Mouse (Mus musculus) liver, embryonic 14.5 days (tissue): ENCODE measurements around the gene Chil1. TPM values are rescaled to one million over a fixed set of nuclear protein-coding genes. Genes with fewer than 3 reads are reported as not detected.

Experiments
- ATAC-seq: fragments of 200-750 bp; cut with Nextera tagmentation; 2 replicates; pipeline ENCODE4 v1.8.0; 2017; ENCODE audit warnings: moderate number of reproducible peaks, mild to moderate bottlenecking, moderate library complexity; ENCODE audit not compliant: insufficient read depth
- DNase-seq, 3 experiments: peaks; one replicate each; pipeline ENCODE4 v3.0.0-alpha.2; 2012 to 2013; ENCODE audit warnings: low read depth in 3 of 3, low spot score in 3 of 3
- H3K27ac ChIP-seq: fragments of 300-500 bp; sonication (generic); 2 replicates; pipeline ENCODE4 v1.5.1; 2014; ENCODE audit warnings: moderate library complexity, mild to moderate bottlenecking, control low read depth, inconsistent platforms
- H3K27me3 ChIP-seq: fragments of 300-500 bp; sonication (generic); 2 replicates; pipeline ENCODE4 v1.6.1; 2014; ENCODE audit warnings: mild to moderate bottlenecking, low read length, moderate library complexity; ENCODE audit not compliant: control insufficient read depth, insufficient read depth
- H3K36me3 ChIP-seq: fragments of 300-500 bp; sonication (generic); replicated peaks from 2 replicates; pipeline ENCODE4 v1.6.1; 2014; ENCODE audit warnings: low read depth; ENCODE audit not compliant: control insufficient read depth, insufficient read depth
- H3K4me1 ChIP-seq, 2 experiments: fragments of 200-500 bp in 1 of 2; fragments of 300-500 bp in 1 of 2; sonication (generic) in 1 of 2; replicated peaks; 2 replicates each; pipeline ENCODE4 v1.6.1; 2012 to 2014; ENCODE audit warnings: antibody characterized with exemption in 1 of 2, inconsistent platforms in 1 of 2, low read length in 1 of 2; ENCODE audit not compliant: control insufficient read depth in 2 of 2, insufficient read depth in 2 of 2
- H3K4me2 ChIP-seq: fragments of 300-500 bp; sonication (generic); 2 replicates; pipeline ENCODE4 v1.6.1; 2014; ENCODE audit warnings: low read depth, mild to moderate bottlenecking, control low read depth, moderate library complexity
- H3K4me3 ChIP-seq, 2 experiments: fragments of 200-500 bp in 1 of 2; fragments of 300-500 bp in 1 of 2; sonication (generic) in 1 of 2; 2 replicates each; pipeline ENCODE4 v1.5.1; 2012 to 2014; ENCODE audit warnings: low read depth in 2 of 2, low read length in 2 of 2, mild to moderate bottlenecking in 2 of 2, control low read depth in 1 of 2, inconsistent platforms in 1 of 2, moderate library complexity in 1 of 2; ENCODE audit not compliant: insufficient read depth in 1 of 2
- H3K9ac ChIP-seq: fragments of 300-500 bp; sonication (generic); replicated peaks from 2 replicates; pipeline ENCODE4 v1.6.1; 2014; ENCODE audit warnings: mild to moderate bottlenecking, control low read depth, moderate library complexity
- H3K9me3 ChIP-seq: fragments of 300-500 bp; sonication (generic); 2 replicates; pipeline ENCODE4 v1.6.1; 2016; ENCODE audit warnings: low read length, mixed read lengths; ENCODE audit not compliant: control insufficient read depth
- CTCF ChIP-seq: IDR thresholded peaks from 2 replicates; pipeline ENCODE4 v1.5.1; 2016; ENCODE audit warnings: antibody characterized with exemption, low read depth, control low read depth
- EP300 ChIP-seq: IDR thresholded peaks from 2 replicates; pipeline ENCODE4 v1.6.1; 2016; ENCODE audit warnings: antibody characterized with exemption, low read depth
- WGBS: fragments of 180-500 bp; shearing (Covaris S2); extraction: QIAGEN DNeasy Blood & Tissue Kit; methylation state at CpG from one replicate; pipeline ENCODE4 v1.1.7; 2014; ENCODE audit not compliant: insufficient replicate concordance; 5-methylcytosine and 5-hydroxymethylcytosine counted together
- polyA plus RNA-seq, 2 experiments: library from polyadenylated mRNA; depleted of rRNA in 1 of 2; stranded (reverse) in 1 of 2; unstranded in 1 of 2; fragments of >200 nt; fragmentation: Nextera tagmentation in 1 of 2; extraction: Ambion mirVana in 1 of 2; gene quantifications; 2 replicates each; pipeline versions ENCODE4 v1.2.1 to v1.2.3; 2012 to 2014

Chil1 gene
- polyA plus RNA-seq (2012; rRNA removed) (1.3 TPM in 2 replicates), polyA plus RNA-seq (2014; fragmentation: Nextera tagmentation; extraction: Ambion mirVana) (2.7 and 3.7 TPM in 2 replicates)

- Histone ChIP-seq H3K27ac (no peak within 1 kb of the TSS), H3K9me3 (no peaks in the 10 kb centered on the region), H3K4me1 (no peaks in the 10 kb centered on the region), H3K4me2 (no peak within 1 kb of the TSS), H3K9ac (no peak within 1 kb of the TSS), H3K4me3 (no peak within 1 kb of the TSS), H3K36me3 (no peaks in the 10 kb centered on the region), H3K27me3 (no peaks in the 10 kb centered on the region)
- DNase-seq (no peak), ATAC-seq (no peak)
- no peak for TF ChIP-seq CTCF
- TF ChIP-seq EP300, result no peak
- 64% methylated on average over 4 of the region's 4 CpGs for WGBS
Observed at GRCm38 (mm10) chr1:134182025-134182424, at the start of gene Chil1. Chil1 (plus strand) TSS chr1:134182176.

GRCm38 (mm10) chr1:134133316-134133715 is 48.7 kb upstream of the Chil1 start:
- H3K27me3 ChIP-seq, result no peaks in the 10 kb centered on the region
- no peak overlapping the region for H3K27ac ChIP-seq
- H3K4me2 ChIP-seq, result no peak overlapping the region
- TF ChIP-seq CTCF (no peak), EP300 (no peak)
- H3K4me3 ChIP-seq, result no peak overlapping the region
- H3K9me3 ChIP-seq, result no peaks in the 10 kb centered on the region
- H3K36me3 ChIP-seq, result no peaks in the 10 kb centered on the region
- 65% methylated on average over 11 of the region's 11 CpGs for WGBS
- DNase-seq, result no peak
- H3K9ac ChIP-seq, result no peak overlapping the region
- no peak for ATAC-seq
- no peaks in the 10 kb centered on the region for H3K4me1 ChIP-seq

DNA sequence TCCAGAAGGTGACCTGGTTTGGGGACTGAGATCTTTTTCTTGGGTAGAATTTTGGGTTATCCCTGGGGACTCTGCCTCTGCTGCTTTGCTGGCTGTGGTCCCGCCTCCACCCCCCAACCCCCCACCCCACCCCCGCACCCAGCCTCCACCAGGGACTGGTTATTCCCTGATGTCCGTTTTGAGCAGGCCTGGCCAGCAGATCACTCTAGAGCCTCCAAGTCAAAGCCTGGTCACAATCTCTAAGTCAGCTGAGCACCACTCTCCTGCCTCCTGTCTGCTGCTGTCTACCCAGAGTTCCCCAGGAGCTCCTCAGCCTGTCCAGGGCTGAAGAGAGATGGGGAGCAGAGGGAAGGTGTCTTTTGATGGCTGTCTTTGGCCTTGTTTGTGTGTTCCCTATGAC is 45.6 kb upstream of the Chil1 start:
- no peaks in the 10 kb centered on the region for H3K9me3 ChIP-seq
- TF ChIP-seq CTCF, result no peak
- no peak for TF ChIP-seq EP300
- H3K4me3 ChIP-seq, result no peak overlapping the region
- no peak for ATAC-seq
- H3K27me3 ChIP-seq, result no peaks in the 10 kb centered on the region
- no peak overlapping the region for H3K4me2 ChIP-seq
- H3K27ac ChIP-seq, result no peak overlapping the region
- no peak overlapping the region for H3K9ac ChIP-seq
- no peak for DNase-seq
- H3K36me3 ChIP-seq, result no peaks in the 10 kb centered on the region
- no peaks in the 10 kb centered on the region for H3K4me1 ChIP-seq
- WGBS, result 35% methylated on average over 3 of the region's 3 CpGs

GRCm38 (mm10) chr1:134138424-134138823 is 43.6 kb upstream of the Chil1 start:
- H3K4me1 ChIP-seq, result no peaks in the 10 kb centered on the region
- ATAC-seq (no peak), DNase-seq (no peak)
- H3K4me2 ChIP-seq, result no peak overlapping the region
- H3K27me3 ChIP-seq, result no peaks in the 10 kb centered on the region
- no peak overlapping the region for H3K9ac ChIP-seq
- no peaks in the 10 kb centered on the region for H3K36me3 ChIP-seq
- no peak overlapping the region for H3K27ac ChIP-seq
- TF ChIP-seq EP300 (no peak), CTCF (no peak)
- H3K9me3 ChIP-seq, result no peaks in the 10 kb centered on the region
- 68% methylated on average over 9 of the region's 9 CpGs for WGBS
- H3K4me3 ChIP-seq, result no peak overlapping the region

- Histone ChIP-seq H3K9me3 (no peaks in the 10 kb centered on the region), H3K36me3 (no peaks in the 10 kb centered on the region), H3K27me3 (no peaks in the 10 kb centered on the region), H3K4me1 (no peaks in the 10 kb centered on the region), H3K27ac (no peak overlapping the region), H3K9ac (no peak overlapping the region), H3K4me2 (no peak overlapping the region), H3K4me3 (no peak overlapping the region)
- no peak for TF ChIP-seq EP300
- no peak for TF ChIP-seq CTCF
- 61% methylated on average over 4 of the region's 4 CpGs for WGBS
- no peak for ATAC-seq
- no peak for DNase-seq
Observed at GRCm38 (mm10) chr1:134142363-134142794, 39.6 kb upstream of the Chil1 start.
